Mouse (Mus musculus) R1 (cell line): ENCODE measurements around the gene Aire.
A peak's percentile ranks its signal among the peaks of the same experiment; 100 is the strongest.
"Not testable (repeated sequence)": the region's sequence is repeated elsewhere in the genome, so short reads cannot be mapped to it uniquely, and the experiment has no call there.

Experiments
- DNase-seq: peaks from one replicate; pipeline ENCODE4 v3.0.0-alpha.2; 2018; ENCODE audit warnings: low read depth, low spot score

Aire gene

GRCm38 (mm10) chr10:78049519-78050035, 6.2 kb upstream of the Aire start:
- DNase-seq: peak; percentile 95

- DNase-seq: peak; percentile 99
Measured at GRCm38 (mm10) chr10:78048061-78048730, 4.8 kb upstream of the Aire start.

- no peak for DNase-seq
Measured at GRCm38 (mm10) chr10:78046388-78046787, 3.0 kb upstream of the Aire start.

GRCm38 (mm10) chr10:78044531-78044930, 1.1 kb upstream of the Aire start:
- DNase-seq: no peak

- no peak for DNase-seq
Measured at GRCm38 (mm10) chr10:78042697-78043405, 559 bp downstream of the Aire start.

- DNase-seq: no peak
Measured at GRCm38 (mm10) chr10:78042096-78042495, 1.3 kb downstream of the Aire start.

GRCm38 (mm10) chr10:78041647-78042046, 1.8 kb downstream of the Aire start, which contains the start of gene Dnmt3l:
Gene Dnmt3l, plus strand, starts transcription at chr10:78041947.
- DNase-seq: no peak

- DNase-seq: peak; percentile 40
Measured at GRCm38 (mm10) chr10:78037139-78037538, 6.3 kb downstream of the Aire start.

- no peak for DNase-seq
Measured at GRCm38 (mm10) chr10:78031987-78032386, 11.4 kb downstream of the Aire start.

- no peak for DNase-seq
Measured at GRCm38 (mm10) chr10:78029080-78029479, 14.3 kb downstream of the Aire start.

- peak; percentile 89 for DNase-seq
Measured at GRCm38 (mm10) chr10:78028129-78028528, 15.3 kb downstream of the Aire start.

GRCm38 (mm10) chr10:78025453-78025852, 18.0 kb downstream of the Aire start:
- DNase-seq: not testable (repeated sequence)

GRCm38 (mm10) chr10:78019984-78020383, 23.4 kb downstream of the Aire start:
- not testable (repeated sequence) for DNase-seq

- DNase-seq: no peak
Measured at GRCm38 (mm10) chr10:78019291-78019690, 24.1 kb downstream of the Aire start.

GRCm38 (mm10) chr10:78018797-78019203, 24.6 kb downstream of the Aire start:
- peak; percentile 81 for DNase-seq

GRCm38 (mm10) chr10:78016366-78016765, 27.0 kb downstream of the Aire start:
- no peak for DNase-seq

GRCm38 (mm10) chr10:78015489-78015888, 27.9 kb downstream of the Aire start:
- DNase-seq: no peak

- peak; percentile 63 for DNase-seq
Measured at GRCm38 (mm10) chr10:78012661-78013495, 30.5 kb downstream of the Aire start.

GRCm38 (mm10) chr10:78011116-78011515, 32.3 kb downstream of the Aire start:
- DNase-seq: not testable (repeated sequence)

GRCm38 (mm10) chr10:78010335-78010734, 33.1 kb downstream of the Aire start:
- DNase-seq: no peak

- DNase-seq: peak; percentile 94
Measured at GRCm38 (mm10) chr10:78009945-78010293, 33.5 kb downstream of the Aire start, which contains the start of gene Pfkl. Gene Pfkl, minus strand, starts transcription at chr10:78010083.
